Mouse (Mus musculus) right cerebral cortex, postnatal 10 days (tissue): Measurements from ENCODE around the gene Gm20917.
"Not testable (repeated sequence)": the region's sequence is repeated elsewhere in the genome, so short reads cannot be mapped to it uniquely, and the experiment has no call there.

Source experiments
- DNase-seq, 2 experiments: peaks; one replicate each; pipeline ENCODE4 v3.0.0; 2021; ENCODE audit warnings: low spot score in 2 of 2

Gene Gm20917

GRCm38 (mm10) chrY:79151022-79151421, at the start of gene Gm20917:
Gm20917 (minus strand) TSS chrY:79151122.
- DNase-seq: not testable (repeated sequence)
